Mouse (Mus musculus) lung, embryonic 14.5 days (tissue): Measurements from ENCODE around the gene Ntrk3. TPM values are rescaled to one million over a fixed set of nuclear protein-coding genes. Genes with fewer than 3 reads are reported as not detected.

Experiments
- ATAC-seq: fragments of 200-750 bp; cut with Nextera tagmentation; 2 replicates; pipeline ENCODE4 v1.8.0; 2017; ENCODE audit warnings: mild to moderate bottlenecking, moderate TSS enrichment, moderate library complexity; ENCODE audit not compliant: insufficient read depth
- DNase-seq: peaks from one replicate; pipeline ENCODE4 v3.0.0-alpha.2; 2015
- H3K27ac ChIP-seq: fragments of 300-500 bp; sonication (generic); 2 replicates; pipeline ENCODE4 v1.5.1; 2014; ENCODE audit warnings: low read depth, mild to moderate bottlenecking, moderate library complexity
- H3K27me3 ChIP-seq: fragments of 300-500 bp; sonication (generic); 2 replicates; pipeline ENCODE4 v1.6.1; 2014; ENCODE audit warnings: low read length, control low read depth; ENCODE audit not compliant: insufficient read depth
- H3K36me3 ChIP-seq: fragments of 300-500 bp; sonication (generic); 2 replicates; pipeline ENCODE4 v1.6.1; 2014; ENCODE audit warnings: control low read depth; ENCODE audit not compliant: insufficient read depth
- H3K4me1 ChIP-seq: fragments of 300-500 bp; sonication (generic); 2 replicates; pipeline ENCODE4 v1.6.1; 2014; ENCODE audit warnings: antibody characterized with exemption, control low read depth; ENCODE audit not compliant: insufficient read depth
- H3K4me2 ChIP-seq: fragments of 300-500 bp; sonication (generic); 2 replicates; pipeline ENCODE4 v1.6.1; 2014; ENCODE audit warnings: mild to moderate bottlenecking
- H3K4me3 ChIP-seq: fragments of 300-500 bp; sonication (generic); 2 replicates; pipeline ENCODE4 v1.5.1; 2014; ENCODE audit warnings: low read depth, low read length
- H3K9ac ChIP-seq: fragments of 300-500 bp; sonication (generic); 2 replicates; pipeline ENCODE4 v1.6.1; 2014
- H3K9me3 ChIP-seq: fragments of 300-500 bp; sonication (generic); 2 replicates; pipeline ENCODE4 v1.6.1; 2016; ENCODE audit warnings: low read depth, low read length, control low read depth
- CTCF ChIP-seq: IDR thresholded peaks from 2 replicates; pipeline ENCODE4 v1.5.1; 2016; ENCODE audit warnings: antibody characterized with exemption, low read depth
- WGBS: fragments of 180-500 bp; shearing (Covaris S2); extraction: QIAGEN DNeasy Blood & Tissue Kit; methylation state at CpG from one replicate; pipeline ENCODE4 v1.1.7; 2014; 5-methylcytosine and 5-hydroxymethylcytosine counted together
- polyA plus RNA-seq: library from polyadenylated mRNA; unstranded; fragments of >200 nt; fragmentation: Nextera tagmentation; extraction: Ambion mirVana; gene quantifications from 2 replicates; pipeline ENCODE4 v1.2.1, GENCODE M21; 2014

Gene Ntrk3
- polyA plus RNA-seq, 1 experiment from 2014 or later: 0.36 TPM

DNA sequence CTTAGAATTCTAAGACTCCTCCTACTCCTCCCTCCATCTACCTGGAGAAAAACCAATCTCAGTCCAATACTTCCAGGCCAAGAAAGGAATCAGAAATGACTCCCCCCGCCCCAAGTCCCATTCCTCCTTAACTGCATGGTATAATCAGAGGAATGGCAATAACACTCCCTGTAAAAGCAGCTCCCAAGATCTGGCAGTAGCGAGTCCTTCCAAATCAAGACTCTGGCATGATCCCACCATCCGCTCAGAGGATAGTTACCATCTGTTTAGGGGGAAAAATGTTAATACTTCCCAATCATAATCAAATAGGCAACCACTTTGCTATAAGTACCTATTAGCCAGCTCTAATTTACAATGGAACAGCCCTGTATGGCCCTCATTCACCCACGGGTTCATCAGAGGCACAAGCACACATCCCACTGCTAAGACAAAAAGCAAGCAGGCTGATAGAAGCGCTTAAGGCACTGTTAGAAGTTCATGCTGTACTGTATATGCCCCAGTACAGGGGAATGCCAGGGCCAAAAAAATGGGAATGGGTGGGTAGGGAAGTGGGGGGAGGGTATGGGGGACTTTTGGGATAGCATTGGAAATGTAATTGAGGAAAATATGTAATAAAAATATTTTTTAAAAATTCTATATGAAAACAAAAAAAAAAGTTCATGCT, 294.3 kb downstream of the Ntrk3 start:
- no peak overlapping the region for H3K4me2 ChIP-seq
- no peaks in the 10 kb centered on the region for H3K4me1 ChIP-seq
- no peak overlapping the region for H3K4me3 ChIP-seq
- ATAC-seq (no peak), DNase-seq (no peak)
- H3K36me3 ChIP-seq: no peaks in the 10 kb centered on the region
- no peaks in the 10 kb centered on the region for H3K27me3 ChIP-seq
- TF ChIP-seq CTCF: no peak
- WGBS: 82% methylated on average over 5 of the region's 5 CpGs
- H3K9ac ChIP-seq: no peak overlapping the region
- H3K9me3 ChIP-seq: no peaks in the 10 kb centered on the region
- H3K27ac ChIP-seq: no peak overlapping the region

DNA sequence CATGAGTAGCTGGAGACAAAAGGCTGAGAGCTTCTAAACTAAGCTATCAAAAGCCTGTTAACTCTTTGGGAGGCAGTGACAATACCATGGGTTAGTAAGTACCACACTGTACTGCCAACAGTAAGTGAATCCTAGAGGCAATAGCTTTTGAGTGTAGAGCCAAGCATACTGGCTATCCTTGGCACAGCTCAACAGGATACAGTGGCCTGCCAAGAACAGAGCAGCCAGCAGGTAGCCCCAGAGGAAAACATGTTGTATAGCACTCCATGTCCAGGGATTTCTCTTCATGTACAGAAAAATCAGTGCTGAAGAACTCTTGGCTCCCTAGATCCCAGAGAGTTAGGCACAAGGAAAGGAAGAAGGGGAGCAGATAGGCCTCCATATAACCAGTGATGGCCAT, 296.1 kb downstream of the Ntrk3 start:
- H3K9ac ChIP-seq: no peak overlapping the region
- no peaks in the 10 kb centered on the region for H3K36me3 ChIP-seq
- no peaks in the 10 kb centered on the region for H3K4me1 ChIP-seq
- TF ChIP-seq CTCF: no peak
- H3K9me3 ChIP-seq: no peaks in the 10 kb centered on the region
- DNase-seq: no peak
- no peak for ATAC-seq
- no peak overlapping the region for H3K27ac ChIP-seq
- no peaks in the 10 kb centered on the region for H3K27me3 ChIP-seq
- H3K4me3 ChIP-seq: no peak overlapping the region
- no peak overlapping the region for H3K4me2 ChIP-seq

DNA sequence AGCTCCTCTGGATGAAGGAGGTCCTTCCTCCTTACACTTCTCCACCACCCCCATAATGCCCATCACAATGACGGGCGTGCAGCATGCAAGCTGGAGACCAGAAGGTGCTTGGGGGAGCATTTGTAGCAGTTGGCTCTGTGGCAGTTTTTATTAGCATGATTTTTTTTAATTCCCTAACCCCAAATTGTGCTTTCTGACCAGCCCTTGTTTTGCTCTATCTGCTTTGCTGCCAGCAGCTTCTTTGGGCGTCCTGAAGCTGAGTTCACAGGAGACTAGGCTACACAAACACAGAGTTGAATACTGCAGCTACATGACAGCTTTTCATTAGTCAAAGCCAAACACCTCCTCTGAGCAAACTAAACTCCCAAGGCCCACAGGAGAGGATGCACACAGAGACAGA, 296.9 kb downstream of the Ntrk3 start:
- TF ChIP-seq CTCF: no peak
- no peak for DNase-seq
- Histone ChIP-seq H3K4me1 (no peaks in the 10 kb centered on the region), H3K36me3 (no peaks in the 10 kb centered on the region), H3K27ac (no peak overlapping the region), H3K4me3 (no peak overlapping the region), H3K9me3 (no peaks in the 10 kb centered on the region), H3K27me3 (no peaks in the 10 kb centered on the region), H3K4me2 (no peak overlapping the region), H3K9ac (no peak overlapping the region)
- 75% methylated on average over 3 of the region's 3 CpGs for WGBS
- ATAC-seq: no peak

DNA sequence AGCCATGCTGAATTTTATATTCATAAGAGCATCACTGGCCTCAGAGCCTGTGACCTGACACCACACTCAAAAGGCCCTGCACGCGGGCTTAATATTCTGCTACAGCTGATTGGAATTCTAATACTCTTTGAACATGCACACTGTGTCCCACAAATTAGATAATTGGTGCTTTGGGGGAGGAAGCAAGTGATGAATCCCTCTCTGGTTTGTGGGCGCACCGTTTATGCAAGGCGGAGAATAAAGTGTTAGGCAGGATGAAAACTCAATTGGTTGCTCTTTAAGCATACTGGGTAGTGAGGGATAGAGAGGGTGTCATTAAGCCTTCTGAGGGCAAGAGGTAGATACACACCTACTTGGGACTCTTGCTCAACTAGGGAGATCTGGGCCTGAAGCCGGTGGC, 297.3 kb downstream of the Ntrk3 start:
- no peak for ATAC-seq
- H3K27me3 ChIP-seq: no peaks in the 10 kb centered on the region
- no peak overlapping the region for H3K9ac ChIP-seq
- H3K36me3 ChIP-seq: no peaks in the 10 kb centered on the region
- H3K4me3 ChIP-seq: no peak overlapping the region
- no peaks in the 10 kb centered on the region for H3K4me1 ChIP-seq
- TF ChIP-seq CTCF: no peak
- DNase-seq: no peak
- no peak overlapping the region for H3K4me2 ChIP-seq
- H3K27ac ChIP-seq: no peak overlapping the region
- WGBS: 84% methylated on average over 6 of the region's 6 CpGs
- H3K9me3 ChIP-seq: no peaks in the 10 kb centered on the region

DNA sequence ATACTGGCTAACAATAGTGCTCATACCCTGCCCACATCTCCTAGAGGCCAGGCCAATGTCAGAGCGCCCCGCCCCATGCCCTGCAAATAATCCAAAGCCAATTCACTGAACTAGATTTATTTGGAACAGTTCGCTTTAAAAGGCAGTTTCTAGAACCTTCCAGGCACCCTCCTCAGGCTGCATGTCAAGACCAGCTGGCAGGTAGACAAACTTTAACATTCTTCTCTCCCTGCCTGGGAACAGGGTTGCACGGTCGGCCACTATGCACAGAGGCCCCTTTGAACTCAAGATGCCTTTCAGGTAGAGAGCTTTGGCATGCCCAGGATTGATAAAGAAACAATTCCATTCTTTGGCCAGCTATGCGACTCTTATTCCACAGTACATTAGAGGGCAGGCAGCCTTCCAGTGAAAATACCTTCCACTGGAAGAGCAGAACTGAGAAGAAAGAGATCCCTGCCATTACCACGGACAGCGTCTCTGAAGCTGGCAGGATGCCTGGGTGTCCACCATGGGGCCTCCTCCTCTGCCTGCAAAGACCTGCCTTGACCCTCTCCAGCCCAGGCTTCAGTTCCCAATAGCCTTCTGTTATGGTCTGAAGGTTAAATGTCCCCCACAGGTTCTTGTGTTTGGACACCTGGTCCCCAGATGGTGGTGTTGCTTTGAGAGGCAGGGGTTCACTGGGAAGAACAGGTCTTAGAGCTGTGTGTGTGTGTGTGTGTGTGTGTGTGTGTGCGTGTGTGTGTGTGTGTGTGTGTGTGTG, 298.3 kb downstream of the Ntrk3 start:
- Histone ChIP-seq H3K4me3 (no peak overlapping the region), H3K27ac (no peak overlapping the region), H3K9ac (no peak overlapping the region), H3K36me3 (no peaks in the 10 kb centered on the region), H3K9me3 (no peaks in the 10 kb centered on the region), H3K4me1 (no peaks in the 10 kb centered on the region), H3K27me3 (no peaks in the 10 kb centered on the region), H3K4me2 (no peak overlapping the region)
- no peak for ATAC-seq
- 58% methylated on average over 9 of the region's 9 CpGs for WGBS
- DNase-seq: peak; percentile 33
- TF ChIP-seq CTCF: no peak

DNA sequence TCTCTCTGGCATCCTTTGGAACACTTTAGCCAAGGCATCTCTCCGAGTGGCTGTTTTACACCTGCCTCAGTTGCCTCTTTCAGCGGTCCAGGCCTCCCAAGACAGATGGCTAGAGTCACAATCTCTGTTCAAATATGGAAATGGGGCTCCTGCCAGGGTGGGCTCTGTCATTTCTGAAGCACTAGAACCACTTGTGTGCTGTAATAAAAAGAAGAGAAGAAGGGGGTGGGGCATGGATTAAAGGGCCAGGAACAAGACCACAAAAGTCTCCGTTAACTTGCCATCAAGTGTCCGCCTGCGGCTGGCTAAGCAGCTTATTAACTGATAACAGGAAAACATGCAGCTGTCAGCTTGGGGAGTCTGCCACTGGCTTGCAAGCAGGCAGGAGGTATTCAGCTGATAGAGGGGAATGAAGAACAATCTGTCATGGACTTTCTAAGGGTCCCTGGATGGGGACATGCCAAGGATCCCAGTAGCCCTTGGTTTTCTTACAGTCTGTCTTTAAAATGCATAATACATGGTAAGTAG, 304.1 kb downstream of the Ntrk3 start:
- Histone ChIP-seq H3K36me3 (no peaks in the 10 kb centered on the region), H3K27ac (no peak overlapping the region), H3K4me2 (no peak overlapping the region), H3K4me3 (no peak overlapping the region), H3K9ac (no peak overlapping the region), H3K9me3 (no peaks in the 10 kb centered on the region), H3K27me3 (no peaks in the 10 kb centered on the region), H3K4me1 (no peaks in the 10 kb centered on the region)
- 29% methylated on average over 5 of the region's 5 CpGs for WGBS
- ATAC-seq: peak; percentile 38; the same call in 1 of the 2 replicates
- no peak for TF ChIP-seq CTCF
- DNase-seq: peak; percentile 56

DNA sequence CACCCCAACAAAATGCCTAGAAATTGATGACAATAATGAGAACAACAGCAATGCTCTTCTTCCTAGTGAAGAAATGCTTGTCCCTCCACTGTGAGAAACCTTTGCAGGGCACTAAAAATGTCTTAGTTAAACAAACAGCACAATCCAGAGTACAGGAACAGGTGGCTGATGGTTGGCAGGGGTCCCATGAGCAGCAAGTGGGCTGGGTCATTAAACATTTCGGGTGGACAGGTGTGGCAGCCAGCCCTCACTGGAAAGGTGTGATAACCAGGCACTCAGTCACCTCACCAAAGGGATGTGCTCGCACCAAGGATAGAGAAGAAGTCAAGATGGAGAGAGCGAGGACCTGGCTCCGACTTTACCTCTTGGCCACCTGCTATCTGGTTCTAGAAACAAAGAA, 306.2 kb downstream of the Ntrk3 start:
- 85% methylated on average over 4 of the region's 4 CpGs for WGBS
- no peaks in the 10 kb centered on the region for H3K4me1 ChIP-seq
- H3K27me3 ChIP-seq: no peaks in the 10 kb centered on the region
- DNase-seq: no peak
- no peak overlapping the region for H3K4me3 ChIP-seq
- H3K9ac ChIP-seq: no peak overlapping the region
- no peaks in the 10 kb centered on the region for H3K36me3 ChIP-seq
- H3K27ac ChIP-seq: no peak overlapping the region
- H3K4me2 ChIP-seq: no peak overlapping the region
- TF ChIP-seq CTCF: no peak
- no peak for ATAC-seq
- no peaks in the 10 kb centered on the region for H3K9me3 ChIP-seq
